Mouse (Mus musculus) E14TG2a.4 (cell line): ENCODE measurements around the gene Wrap53.

ENCODE experiments used
- CTCF ChIP-seq: conservative IDR thresholded peaks from 2 replicates; pipeline ENCODE4 v1.5.1; 2014; ENCODE audit warnings: low read length
- NANOG ChIP-seq: IDR thresholded peaks from 2 replicates; pipeline ENCODE4 v1.6.1; 2014; ENCODE audit warnings: borderline replicate concordance, low read length, mixed read lengths

DNA sequence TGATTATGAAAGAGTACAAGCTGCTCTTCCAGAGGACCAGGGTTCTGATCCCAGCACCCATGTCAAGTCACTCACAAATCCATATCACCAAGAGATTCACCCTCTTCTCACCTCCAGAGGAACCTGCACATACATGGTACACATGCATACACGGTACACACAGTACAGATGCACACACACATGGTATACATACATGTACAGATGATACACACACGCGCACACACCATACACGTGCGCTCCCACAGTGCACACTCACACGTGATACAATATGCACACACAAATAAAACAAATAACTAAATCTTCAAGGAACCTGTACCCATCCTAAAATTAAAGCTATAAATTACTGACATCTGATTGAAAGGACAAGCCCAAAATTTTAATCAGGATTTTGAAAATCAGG is 14.8 kb upstream of the Wrap53 start:
- no peak for TF ChIP-seq CTCF
- no peak for TF ChIP-seq NANOG
